Mouse (Mus musculus): ENCODE results near the gene Tmem132c. TPM values are rescaled to one million over a fixed set of nuclear protein-coding genes. Genes with fewer than 3 reads are reported as not detected.
A peak's percentile ranks its signal among the peaks of the same experiment; 100 is the strongest.

The Tmem132c gene
- polyA plus RNA-seq, 1 experiment from 2014 or later = 51.8 TPM

GRCm38 (mm10) chr5:127310318-127311004 lies 68.9 kb downstream of the Tmem132c start:
- Histone ChIP-seq H3K4me3 (no peak overlapping the region), H3K4me2 (replicated peaks) (0 out of 2 replicates have a peak overlapping the region, but pooled peaks have one; percentile 3), H3K27ac (peak overlapping the region; percentile 81), H3K27me3 (no peaks in the 10 kb centered on the region), H3K9ac (no peak overlapping the region), H3K36me3 (no peaks in the 10 kb centered on the region), H3K4me1 (peaks cover 29% of the 10 kb centered on the region), H3K9me3 (no peaks in the 10 kb centered on the region)
- 14% methylated on average over 14 of the region's 14 CpGs for WGBS
- ATAC-seq (ENCODE audit: insufficient number of reproducible peaks, insufficient read depth, low FRiP score, low TSS enrichment) = peak; percentile 61; the same call in 1 of the 2 replicates

GRCm38 (mm10) chr5:127311005-127311331 lies 69.4 kb downstream of the Tmem132c start:
- 0 out of 2 replicates have a peak, but pooled peaks have one; percentile 17 for ATAC-seq (ENCODE audit: insufficient number of reproducible peaks, insufficient read depth, low FRiP score, low TSS enrichment)
- no peaks in the 10 kb centered on the region for H3K36me3 ChIP-seq
- peaks cover 26% of the 10 kb centered on the region for H3K4me1 ChIP-seq
- H3K27ac ChIP-seq = peak overlapping the region; percentile 81
- H3K9ac ChIP-seq = no peak overlapping the region
- H3K9me3 ChIP-seq = no peaks in the 10 kb centered on the region
- H3K4me3 ChIP-seq = no peak overlapping the region
- 36% methylated on average over 2 of the region's 2 CpGs for WGBS
- no peaks in the 10 kb centered on the region for H3K27me3 ChIP-seq
- no peak overlapping the region for H3K4me2 ChIP-seq (replicated peaks)

GRCm38 (mm10) chr5:127313634-127314033 lies 72.0 kb downstream of the Tmem132c start:
- Histone ChIP-seq H3K4me1 (peaks cover 19% of the 10 kb centered on the region), H3K9ac (no peak overlapping the region), H3K36me3 (no peaks in the 10 kb centered on the region), H3K27me3 (no peaks in the 10 kb centered on the region), H3K4me2 (replicated peaks) (no peak overlapping the region), H3K4me3 (no peak overlapping the region), H3K9me3 (no peaks in the 10 kb centered on the region), H3K27ac (no peak overlapping the region)
- ATAC-seq (ENCODE audit: insufficient number of reproducible peaks, insufficient read depth, low FRiP score, low TSS enrichment) = no peak
- 91% methylated on average over 2 of the region's 2 CpGs for WGBS

- peak; percentile 44; the same call in 1 of the 2 replicates for ATAC-seq (ENCODE audit: insufficient number of reproducible peaks, insufficient read depth, low FRiP score, low TSS enrichment)
- Histone ChIP-seq H3K27ac (peak overlapping the region; percentile 85), H3K27me3 (no peaks in the 10 kb centered on the region), H3K4me1 (peaks cover 55% of the 10 kb centered on the region), H3K9ac (no peak overlapping the region), H3K36me3 (no peaks in the 10 kb centered on the region), H3K4me2 (replicated peaks) (peak overlapping the region; percentile 29; the same call in 1 of the 2 replicates), H3K4me3 (no peak overlapping the region), H3K9me3 (no peaks in the 10 kb centered on the region)
- 11% methylated on average over 12 of the region's 12 CpGs for WGBS
Measured at GRCm38 (mm10) chr5:127319096-127319779, 77.6 kb downstream of the Tmem132c start.

GRCm38 (mm10) chr5:127324645-127325044 lies 83.0 kb downstream of the Tmem132c start:
- no peak overlapping the region for H3K4me3 ChIP-seq
- no peak overlapping the region for H3K9ac ChIP-seq
- H3K4me1 ChIP-seq = peaks cover 45% of the 10 kb centered on the region
- H3K36me3 ChIP-seq = no peaks in the 10 kb centered on the region
- WGBS = 48% methylated on average over 2 of the region's 2 CpGs
- no peaks in the 10 kb centered on the region for H3K27me3 ChIP-seq
- no peaks in the 10 kb centered on the region for H3K9me3 ChIP-seq
- H3K27ac ChIP-seq = peak overlapping the region; percentile 89
- no peak for ATAC-seq (ENCODE audit: insufficient number of reproducible peaks, insufficient read depth, low FRiP score, low TSS enrichment)
- H3K4me2 ChIP-seq (replicated peaks) = peak overlapping the region; percentile 37; the same call in 1 of the 2 replicates

GRCm38 (mm10) chr5:127336048-127336907 lies 94.7 kb downstream of the Tmem132c start:
- Histone ChIP-seq H3K27ac (peak overlapping the region; percentile 50), H3K4me2 (replicated peaks) (peak overlapping the region; percentile 34), H3K4me1 (peaks cover 41% of the 10 kb centered on the region), H3K9me3 (no peaks in the 10 kb centered on the region), H3K9ac (no peak overlapping the region), H3K27me3 (no peaks in the 10 kb centered on the region), H3K4me3 (no peak overlapping the region), H3K36me3 (no peaks in the 10 kb centered on the region)
- 9% methylated on average over 14 of the region's 15 CpGs for WGBS
- ATAC-seq (ENCODE audit: insufficient number of reproducible peaks, insufficient read depth, low FRiP score, low TSS enrichment) = no peak

- no peak overlapping the region for H3K9ac ChIP-seq
- 16% methylated on average over 5 of the region's 5 CpGs for WGBS
- peak overlapping the region; percentile 34 for H3K4me2 ChIP-seq (replicated peaks)
Measured at GRCm38 (mm10) chr5:127336908-127337265, 95.3 kb downstream of the Tmem132c start.

GRCm38 (mm10) chr5:127339016-127339435 lies 97.4 kb downstream of the Tmem132c start:
- ATAC-seq (ENCODE audit: insufficient number of reproducible peaks, insufficient read depth, low FRiP score, low TSS enrichment) = no peak
- Histone ChIP-seq H3K27ac (peak overlapping the region; percentile 74), H3K36me3 (no peaks in the 10 kb centered on the region), H3K9me3 (no peaks in the 10 kb centered on the region), H3K4me2 (replicated peaks) (peak overlapping the region; percentile 5; the same call in 1 of the 2 replicates), H3K27me3 (no peaks in the 10 kb centered on the region), H3K9ac (no peak overlapping the region), H3K4me1 (peaks cover 39% of the 10 kb centered on the region), H3K4me3 (no peak overlapping the region)
- WGBS = 5% methylated on average over 5 of the region's 5 CpGs

More at GRCm38 (mm10) chr5:127336908-127337265, 95.3 kb downstream of the Tmem132c start:
- Histone ChIP-seq H3K27me3 (no peaks in the 10 kb centered on the region), H3K36me3 (no peaks in the 10 kb centered on the region), H3K9me3 (no peaks in the 10 kb centered on the region), H3K4me1 (peaks cover 39% of the 10 kb centered on the region), H3K27ac (peak overlapping the region; percentile 33), H3K4me3 (no peak overlapping the region)
- ATAC-seq (ENCODE audit: insufficient number of reproducible peaks, insufficient read depth, low FRiP score, low TSS enrichment) = no peak

GRCm38 (mm10) chr5:127341158-127341557 lies 99.5 kb downstream of the Tmem132c start:
- 24% methylated on average over 3 of the region's 3 CpGs for WGBS

GRCm38 (mm10) chr5:127344721-127345120 lies 103.1 kb downstream of the Tmem132c start:
- WGBS = 47% methylated on average over 2 of the region's 2 CpGs
- no peak for ATAC-seq (ENCODE audit: insufficient number of reproducible peaks, insufficient read depth, low FRiP score, low TSS enrichment)

More at GRCm38 (mm10) chr5:127341158-127341557, 99.5 kb downstream of the Tmem132c start:
- H3K9ac ChIP-seq = no peak overlapping the region
- H3K4me3 ChIP-seq = no peak overlapping the region
- H3K4me1 ChIP-seq = peaks cover 31% of the 10 kb centered on the region
- H3K9me3 ChIP-seq = no peaks in the 10 kb centered on the region
- no peaks in the 10 kb centered on the region for H3K36me3 ChIP-seq
- H3K4me2 ChIP-seq (replicated peaks) = no peak overlapping the region
- H3K27ac ChIP-seq = no peak overlapping the region
- no peaks in the 10 kb centered on the region for H3K27me3 ChIP-seq
- no peak for ATAC-seq (ENCODE audit: insufficient number of reproducible peaks, insufficient read depth, low FRiP score, low TSS enrichment)

GRCm38 (mm10) chr5:127346364-127346763 lies 104.8 kb downstream of the Tmem132c start:
- H3K27me3 ChIP-seq = no peaks in the 10 kb centered on the region
- H3K27ac ChIP-seq = no peak overlapping the region
- H3K4me2 ChIP-seq (replicated peaks) = no peak overlapping the region
- 74% methylated on average over 2 of the region's 2 CpGs for WGBS
- H3K9ac ChIP-seq = no peak overlapping the region
- no peaks in the 10 kb centered on the region for H3K9me3 ChIP-seq
- peaks cover 26% of the 10 kb centered on the region for H3K4me1 ChIP-seq
- no peaks in the 10 kb centered on the region for H3K36me3 ChIP-seq
- 0 out of 2 replicates have a peak, but pooled peaks have one; percentile 62 for ATAC-seq (ENCODE audit: insufficient number of reproducible peaks, insufficient read depth, low FRiP score, low TSS enrichment)
- H3K4me3 ChIP-seq = no peak overlapping the region

More at GRCm38 (mm10) chr5:127344721-127345120, 103.1 kb downstream of the Tmem132c start:
- no peaks in the 10 kb centered on the region for H3K36me3 ChIP-seq
- no peaks in the 10 kb centered on the region for H3K27me3 ChIP-seq
- no peak overlapping the region for H3K4me3 ChIP-seq
- no peak overlapping the region for H3K27ac ChIP-seq
- no peak overlapping the region for H3K9ac ChIP-seq
- H3K9me3 ChIP-seq = no peaks in the 10 kb centered on the region
- H3K4me2 ChIP-seq (replicated peaks) = no peak overlapping the region
- H3K4me1 ChIP-seq = peaks cover 31% of the 10 kb centered on the region
